Mouse (Mus musculus): ENCODE data around the gene Zfp120. TPM values are rescaled to one million over a fixed set of nuclear protein-coding genes. Genes with fewer than 3 reads are reported as not detected.
"Not testable (repeated sequence)": the region's sequence is repeated elsewhere in the genome, so short reads cannot be mapped to it uniquely, and the experiment has no call there.

The Zfp120 gene
- 5.9 and 7.8 TPM in 2 replicates for polyA plus RNA-seq (2012; ENCODE audit: insufficient read depth, insufficient read length, missing spikeins)

DNA sequence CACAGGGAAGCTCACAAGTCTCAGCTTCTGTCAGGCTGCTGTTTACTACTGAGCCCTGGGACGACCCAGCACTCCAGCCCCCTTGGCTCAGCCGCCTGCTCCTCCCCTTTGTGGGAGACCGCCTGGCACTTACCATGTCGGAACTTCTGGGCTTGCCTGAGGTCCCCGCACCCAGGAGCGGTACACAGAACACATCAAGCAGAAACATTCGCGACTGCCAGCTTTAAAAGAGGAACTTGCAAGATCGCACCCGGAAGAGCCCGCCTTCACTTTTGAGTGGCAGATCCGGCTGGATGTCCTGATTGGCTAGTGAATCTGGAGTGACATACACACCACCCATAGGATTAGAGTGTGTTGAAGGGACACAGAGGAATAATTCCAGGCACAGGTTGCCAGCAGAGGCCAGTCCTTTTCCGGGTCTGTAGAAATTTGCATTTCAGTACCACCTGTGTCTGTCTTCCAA, at the start of gene Zfp120:
Gene Zfp120, minus strand, starts transcription at position 274 of the 463 bp plus-strand sequence.
- Histone ChIP-seq H3K4me1 (ENCODE audit: control insufficient read depth, insufficient read depth, insufficient read length, low read length) (peaks cover 2% of the 10 kb centered on the region; the same call in 1 of the 2 replicates), H3K27ac (replicated peaks; ENCODE audit: low read depth, low read length) (peak within 1 kb of the TSS; percentile 50; the same call in 1 of the 2 replicates), H3K4me3 (ENCODE audit: insufficient read depth, low read depth, low read length) (peak within 1 kb of the TSS; percentile 91)

- not testable (repeated sequence) for H3K4me1 ChIP-seq (ENCODE audit: control insufficient read depth, insufficient read depth, insufficient read length, low read length); H3K4me3 ChIP-seq (ENCODE audit: insufficient read depth, low read depth, low read length); H3K27ac ChIP-seq (replicated peaks; ENCODE audit: low read depth, low read length)
Observed at GRCm38 (mm10) chr2:150181570-150181999, 45.1 kb upstream of the Zfp120 start, which contains the start of gene Gm14139. TSS of gene Gm14139 (plus strand) at chr2:150181755.

DNA sequence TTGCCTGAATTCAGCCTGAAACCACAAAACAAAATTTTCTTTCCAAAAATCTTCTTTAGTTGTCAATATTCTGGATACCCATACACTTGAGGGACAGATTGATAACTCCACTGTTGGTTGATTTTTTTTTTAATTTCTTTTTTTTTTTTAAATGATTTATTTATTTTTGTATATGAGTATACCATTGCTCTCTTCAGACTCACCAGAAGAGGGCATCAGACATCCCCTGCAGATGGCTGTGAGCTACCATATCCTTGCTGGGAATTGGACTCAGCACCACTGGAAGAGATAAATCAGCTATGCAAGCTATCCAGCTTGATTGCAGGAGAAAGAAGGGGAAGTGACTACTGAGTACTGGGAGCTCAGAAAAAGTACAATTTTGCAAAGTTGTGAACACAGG, 44.5 kb upstream of the Zfp120 start:
- H3K4me1 ChIP-seq (ENCODE audit: control insufficient read depth, insufficient read depth, insufficient read length, low read length); H3K4me3 ChIP-seq (ENCODE audit: insufficient read depth, low read depth, low read length); H3K27ac ChIP-seq (replicated peaks; ENCODE audit: low read depth, low read length): not testable (repeated sequence)

- H3K27ac ChIP-seq (replicated peaks; ENCODE audit: low read depth, low read length); H3K4me3 ChIP-seq (ENCODE audit: insufficient read depth, low read depth, low read length); H3K4me1 ChIP-seq (ENCODE audit: control insufficient read depth, insufficient read depth, insufficient read length, low read length): not testable (repeated sequence)
Observed at GRCm38 (mm10) chr2:150179579-150179978, 43.1 kb upstream of the Zfp120 start, which contains the start of gene Gm10770. TSS of gene Gm10770 (minus strand) at chr2:150179679.

DNA sequence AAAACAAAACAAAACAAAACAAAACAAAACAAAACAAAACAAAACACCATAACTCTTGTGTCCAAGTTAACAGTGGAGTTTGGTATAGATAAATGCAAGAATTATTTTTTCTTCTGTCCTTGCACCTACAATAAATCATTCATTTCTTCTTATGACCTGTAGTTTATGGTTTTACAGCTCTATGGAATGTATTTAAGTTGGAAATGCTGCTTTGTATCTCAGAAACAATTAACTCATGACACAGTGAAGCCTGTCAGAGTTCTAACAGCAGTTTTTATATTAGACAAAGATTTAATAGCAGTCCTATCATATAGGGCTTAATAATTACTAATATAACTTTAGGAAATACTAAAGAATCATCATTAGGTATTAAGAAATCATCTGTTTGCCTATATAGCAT, 37.3 kb upstream of the Zfp120 start:
- H3K4me1 ChIP-seq (ENCODE audit: control insufficient read depth, insufficient read depth, insufficient read length, low read length): no peaks in the 10 kb centered on the region
- H3K27ac ChIP-seq (replicated peaks; ENCODE audit: low read depth, low read length): no peak overlapping the region
- H3K4me3 ChIP-seq (ENCODE audit: insufficient read depth, low read depth, low read length): no peak overlapping the region

DNA sequence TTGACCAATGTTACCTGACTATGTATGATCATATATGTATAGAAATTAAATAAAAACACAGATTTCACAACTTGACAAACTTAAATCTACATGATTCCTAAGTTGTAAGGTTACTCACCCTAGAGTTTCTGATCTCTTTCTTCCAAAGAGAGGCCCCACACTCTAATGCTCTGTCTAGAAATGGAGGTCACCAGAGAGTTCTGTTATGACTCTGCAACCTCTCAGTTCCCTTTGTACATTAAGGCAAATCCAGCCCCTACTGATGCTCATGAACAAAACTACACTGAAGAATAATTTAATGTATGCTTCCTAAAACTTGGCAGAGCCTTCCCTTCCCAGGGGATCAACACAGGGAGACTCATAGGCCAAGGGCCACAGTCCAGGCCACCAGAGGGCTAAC, 30.2 kb upstream of the Zfp120 start:
- no peak overlapping the region for H3K4me3 ChIP-seq (ENCODE audit: insufficient read depth, low read depth, low read length)
- no peak overlapping the region for H3K27ac ChIP-seq (replicated peaks; ENCODE audit: low read depth, low read length)
- H3K4me1 ChIP-seq (ENCODE audit: control insufficient read depth, insufficient read depth, insufficient read length, low read length): no peaks in the 10 kb centered on the region

GRCm38 (mm10) chr2:150132773-150133172, 3.7 kb downstream of the Zfp120 start:
- Histone ChIP-seq H3K27ac (replicated peaks; ENCODE audit: low read depth, low read length) (no peak overlapping the region), H3K4me3 (ENCODE audit: insufficient read depth, low read depth, low read length) (no peak overlapping the region), H3K4me1 (ENCODE audit: control insufficient read depth, insufficient read depth, insufficient read length, low read length) (peaks cover 2% of the 10 kb centered on the region; the same call in 1 of the 2 replicates)

GRCm38 (mm10) chr2:150132002-150132401, 4.5 kb downstream of the Zfp120 start:
- H3K27ac ChIP-seq (replicated peaks; ENCODE audit: low read depth, low read length); H3K4me1 ChIP-seq (ENCODE audit: control insufficient read depth, insufficient read depth, insufficient read length, low read length); H3K4me3 ChIP-seq (ENCODE audit: insufficient read depth, low read depth, low read length): not testable (repeated sequence)

- no peak overlapping the region for H3K4me3 ChIP-seq (ENCODE audit: insufficient read depth, low read depth, low read length)
- H3K27ac ChIP-seq (replicated peaks; ENCODE audit: low read depth, low read length): no peak overlapping the region
- no peaks in the 10 kb centered on the region for H3K4me1 ChIP-seq (ENCODE audit: control insufficient read depth, insufficient read depth, insufficient read length, low read length)
Observed at GRCm38 (mm10) chr2:150111247-150111912, 25.1 kb downstream of the Zfp120 start.

DNA sequence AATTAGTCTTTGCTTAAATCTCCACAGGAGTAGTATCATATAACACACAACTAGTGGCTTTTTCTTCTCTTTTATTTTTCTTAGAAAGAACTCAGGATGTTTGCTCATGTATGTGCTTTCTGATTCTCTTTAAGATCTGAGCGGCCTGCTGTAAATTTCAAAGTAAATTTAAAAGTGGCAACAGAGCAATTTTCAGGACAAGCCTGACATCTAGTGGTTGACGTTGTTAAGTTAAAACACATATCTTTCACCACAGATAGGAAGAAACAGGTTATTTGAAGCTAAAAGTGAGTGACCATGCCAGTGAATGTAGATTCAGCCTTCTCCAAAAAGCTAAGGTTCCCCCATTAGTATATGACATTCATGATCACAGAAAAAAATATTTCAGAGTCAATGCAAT, 36.9 kb downstream of the Zfp120 start:
- not testable (repeated sequence) for H3K4me1 ChIP-seq (ENCODE audit: control insufficient read depth, insufficient read depth, insufficient read length, low read length); H3K27ac ChIP-seq (replicated peaks; ENCODE audit: low read depth, low read length); H3K4me3 ChIP-seq (ENCODE audit: insufficient read depth, low read depth, low read length)

Other genes starting within 250 kb of the Zfp120 start
- gene Gm10770, start 43.0 kb upstream of the Zfp120 start, polyA plus RNA-seq (2012; ENCODE audit: insufficient read depth, insufficient read length, missing spikeins): not detected in 2 replicates
- not detected in 2 replicates for gene Gm14139, start 45.0 kb upstream of the Zfp120 start, polyA plus RNA-seq (2012; ENCODE audit: insufficient read depth, insufficient read length, missing spikeins)
- 1.4 and 1.6 TPM in 2 replicates for gene Zfp937, start 81.4 kb upstream of the Zfp120 start, polyA plus RNA-seq (2012; ENCODE audit: insufficient read depth, insufficient read length, missing spikeins)
- 1.2 TPM in 1 of 2 replicates, not detected in the other for gene Gm21994, start 118.9 kb upstream of the Zfp120 start, polyA plus RNA-seq (2012; ENCODE audit: insufficient read depth, insufficient read length, missing spikeins)
- gene Gm14124, start 120.8 kb upstream of the Zfp120 start, polyA plus RNA-seq (2012; ENCODE audit: insufficient read depth, insufficient read length, missing spikeins): not detected in 2 replicates
- not detected in 2 replicates for gene Gm10130, start 187.0 kb upstream of the Zfp120 start, polyA plus RNA-seq (2012; ENCODE audit: insufficient read depth, insufficient read length, missing spikeins)
- gene 3300002I08Rik, start 226.1 kb upstream of the Zfp120 start, polyA plus RNA-seq (2012; ENCODE audit: insufficient read depth, insufficient read length, missing spikeins): 1.6 TPM in 1 of 2 replicates, not detected in the other

All from brown adipose tissue, adult 24 weeks (tissue).